Mouse (Mus musculus) ES-Bruce4 (cell line): ENCODE measurements at regions not wholly inside any gene's neighbourhood (a gene's known extent, or its start where the extent isn't known, plus 50 kb on each side); places are given as distances from the start of the nearest gene placed in this dataset.

Experiments
- CTCF ChIP-seq: IDR thresholded peaks from one replicate; pipeline ENCODE4 v1.8.1; 2011; ENCODE audit warnings: low read depth, low read length
- POLR2A ChIP-seq: IDR thresholded peaks from one replicate; pipeline ENCODE4 v1.8.1; 2011; ENCODE audit warnings: low read length; ENCODE audit not compliant: insufficient read depth

GRCm38 (mm10) chr4:3081953-3082950, 84.9 kb upstream of the Vmn1r2 start:
- TF ChIP-seq CTCF (no peak), POLR2A (no peak)
